In the genomic region with DNA sequence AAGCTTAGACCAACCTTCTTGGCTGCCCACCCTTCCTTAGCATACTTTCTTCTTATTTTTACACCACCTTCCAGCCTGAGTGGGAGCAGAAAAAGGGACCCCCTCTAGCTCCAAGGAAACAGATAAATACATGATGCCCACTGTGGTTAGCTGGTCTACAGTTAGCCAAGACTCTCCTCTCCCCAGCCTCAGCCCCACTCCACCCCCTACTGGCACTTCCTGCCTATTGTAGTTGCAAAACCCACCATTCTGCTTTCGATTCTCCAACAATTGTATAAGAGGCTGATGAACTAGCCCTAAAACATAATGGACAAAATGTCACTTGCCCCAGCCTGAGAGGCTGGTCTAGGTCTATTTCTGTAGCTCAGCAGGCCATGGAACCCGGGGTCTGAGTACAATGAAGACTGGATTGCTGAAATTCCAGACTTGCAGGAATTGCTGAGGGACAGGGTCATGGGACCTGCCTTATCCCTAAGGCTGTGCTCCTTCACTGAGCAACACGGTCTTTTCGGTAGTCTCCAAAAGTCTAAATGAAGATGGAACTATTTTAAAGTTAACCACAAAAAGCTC, we compare ENCODE assay signal across 19 mouse cellular contexts.
DNase-seq lines count a peak whose midpoint lies in the region; ATAC-seq and TF ChIP-seq lines count a peak whose summit lies in the region.
"Had no signal": no experiment of that assay in that cellular context is flagged by ENCODE, and none has a peak within 500 bp of the region (broad histone marks: within the 10 kb centered on the region; RNA-seq: fewer than 3 reads in every experiment).

No protein-coding gene starts in this region.

- CTCF ChIA-PET in Patski (lab: Charles Lee): interaction anchor here (0.6 to 1.9 kb wide), 4 partner anchors 21 to 133 kb away, joined by 3 to 4 read pairs (median 4); no protein-coding TSS in a partner anchor

- H3K27ac ChIP-seq in heart, adult 2 months: no peak overlapping the region
- no peak overlapping the region for H3K27ac ChIP-seq in liver, embryonic 14.5 days
- H3K27ac ChIP-seq in liver, embryonic 12.5 days: no peak overlapping the region

- H3K79me2 ChIP-seq in heart, adult 2 months (replicated peaks; ENCODE audit: control insufficient read depth, insufficient read depth, low read length): no peaks in the 10 kb centered on the region

- 0 out of 2 replicates have a peak, but pooled peaks have one; percentile 6 for TF ChIP-seq CTCF in heart, adult 2 months (IDR thresholded peaks at IDR 0.05)
- TF ChIP-seq CTCF in liver, embryonic 14.5 days (IDR thresholded peaks at IDR 0.05; ENCODE audit: low read depth): peak; percentile 16; the same call in 1 of the 2 replicates
- peak; percentile 42 for TF ChIP-seq CTCF in Patski (IDR thresholded peaks at IDR 0.05)

- no peak for DNase-seq in heart, adult 2 months
- DNase-seq in heart, adult 18-20 months: no peak
- no peak for DNase-seq in liver, embryonic 14.5 days (ENCODE audit: low read depth in 3 of 3, low spot score in 3 of 3)
- no peak for DNase-seq in Patski (ENCODE audit: low read depth, low spot score)
- no peak for DNase-seq in cerebellum, postnatal 25 days
- no peak for DNase-seq in right cerebral cortex, adult 18-20 months
- DNase-seq: adrenal gland, postnatal 10 days; cerebellum, adult 9-10 months; embryo, embryonic 11 days; heart, postnatal 10 days; kidney, adult 9 months; kidney, postnatal 36 days; lung, embryonic 14.5 days; lung, postnatal 4 days; midbrain, embryonic 14.5 days; spleen, adult 18-20 months; thymus, postnatal 14 days had no signal

- H3K9me3 ChIP-seq in liver, embryonic 14.5 days (ENCODE audit: control insufficient read depth, low read length): no peaks in the 10 kb centered on the region
- H3K9me3 ChIP-seq in liver, embryonic 12.5 days (replicated peaks): no peaks in the 10 kb centered on the region

- H3K9ac ChIP-seq in heart, adult 2 months (ENCODE audit: low read depth, low read length): no peak overlapping the region
- H3K9ac ChIP-seq in liver, embryonic 14.5 days (replicated peaks): no peak overlapping the region
- H3K9ac ChIP-seq in liver, embryonic 12.5 days: no peak overlapping the region
- H3K9ac ChIP-seq: lung, embryonic 14.5 days had no signal

- in situ Hi-C loops in Patski (cut with MboI; ENCODE audit: low pct_unique_long_range_greater_than_20kb): loop anchor here (10.0 kb wide), 1 partner anchor 95 kb away; no protein-coding TSS in a partner anchor

- no peak for ATAC-seq in liver, embryonic 14.5 days (ENCODE audit: insufficient read depth)
- no peak for ATAC-seq in liver, embryonic 12.5 days
- ATAC-seq in Patski: no peak
- peak; percentile 99 for ATAC-seq in megakaryocyte progenitor cell, adult 5-6 weeks (replicated peaks; ENCODE audit: poor library complexity)

- no peaks in the 10 kb centered on the region for H3K4me1 ChIP-seq in heart, adult 2 months (ENCODE audit: control insufficient read depth, insufficient read depth, low read length)
- H3K4me1 ChIP-seq in liver, embryonic 14.5 days (replicated peaks; ENCODE audit: control insufficient read depth in 2 of 2, insufficient read depth in 2 of 2, low read length in 1 of 2): no peaks in the 10 kb centered on the region
- H3K4me1 ChIP-seq in liver, embryonic 12.5 days: no peaks in the 10 kb centered on the region

- intact Hi-C loops in heart, adult 2 months (cut with DNase I): no loop called here

- no peak overlapping the region for H3K4me2 ChIP-seq in liver, embryonic 14.5 days (ENCODE audit: low read depth)
- no peak overlapping the region for H3K4me2 ChIP-seq in liver, embryonic 12.5 days
- H3K4me2 ChIP-seq: lung, embryonic 14.5 days had no signal

- H3K36me3 ChIP-seq in heart, adult 2 months (ENCODE audit: control insufficient read depth, insufficient read depth, low read length): no peaks in the 10 kb centered on the region
- no peaks in the 10 kb centered on the region for H3K36me3 ChIP-seq in liver, embryonic 14.5 days (replicated peaks; ENCODE audit: control insufficient read depth, insufficient read depth, low read depth)
- no peaks in the 10 kb centered on the region for H3K36me3 ChIP-seq in liver, embryonic 12.5 days

- POLR2A ChIA-PET in Patski (lab: Charles Lee): no interaction called here

- no peak overlapping the region for H3K4me3 ChIP-seq in heart, adult 2 months
- no peak overlapping the region for H3K4me3 ChIP-seq in liver, embryonic 14.5 days (ENCODE audit: insufficient read depth in 1 of 2, low read depth in 2 of 2, low read length in 2 of 2)
- H3K4me3 ChIP-seq in liver, embryonic 12.5 days: no peak overlapping the region

- no peaks in the 10 kb centered on the region for H3K27me3 ChIP-seq in heart, adult 2 months (ENCODE audit: control insufficient read depth, insufficient read depth, low read length)
- no peaks in the 10 kb centered on the region for H3K27me3 ChIP-seq in liver, embryonic 14.5 days (ENCODE audit: control insufficient read depth, insufficient read depth, low read length)
- no peaks in the 10 kb centered on the region for H3K27me3 ChIP-seq in liver, embryonic 12.5 days (replicated peaks)
- no peaks in the 10 kb centered on the region for H3K27me3 ChIP-seq in Patski

- 82% methylated on average over 4 of the region's 4 CpGs for WGBS in heart, adult 2 months
- WGBS in liver, embryonic 14.5 days (ENCODE audit: insufficient replicate concordance): 63% methylated on average over 4 of the region's 4 CpGs
- 77% methylated on average over 4 of the region's 4 CpGs for WGBS in liver, embryonic 12.5 days (ENCODE audit: insufficient replicate concordance)

- no peak for TF ChIP-seq EP300 in heart, adult 2 months (IDR thresholded peaks at IDR 0.05; ENCODE audit: insufficient read depth, low read depth, low read length)
- TF ChIP-seq EP300 in liver, embryonic 14.5 days (IDR thresholded peaks at IDR 0.05; ENCODE audit: low read depth): no peak

- TF ChIP-seq POLR2A in heart, adult 2 months (IDR thresholded peaks at IDR 0.05; ENCODE audit: insufficient read depth, low read depth, low read length): no peak
